Mouse (Mus musculus) limb, embryonic 10.5 days (tissue): ENCODE measurements around the gene Sub1. TPM values are rescaled to one million over a fixed set of nuclear protein-coding genes. Genes with fewer than 3 reads are reported as not detected.
A peak's percentile ranks its signal among the peaks of the same experiment; 100 is the strongest.

ENCODE experiments used
- DNase-seq: peaks from one replicate; pipeline ENCODE4 v3.0.0-alpha.2; 2017; ENCODE audit warnings: low spot score
- H3K27ac ChIP-seq: fragments of 300-500 bp; sonication (generic); 2 replicates; pipeline ENCODE4 v1.5.1; 2016; ENCODE audit warnings: mild to moderate bottlenecking
- H3K27me3 ChIP-seq: fragments of 300-500 bp; sonication (generic); 2 replicates; pipeline ENCODE4 v1.6.1; 2016; ENCODE audit warnings: low read depth, mild to moderate bottlenecking; ENCODE audit not compliant: poor library complexity, severe bottlenecking
- H3K36me3 ChIP-seq: fragments of 300-500 bp; sonication (generic); 2 replicates; pipeline ENCODE4 v1.6.1; 2016; ENCODE audit warnings: mild to moderate bottlenecking, moderate library complexity
- H3K4me1 ChIP-seq: fragments of 300-500 bp; sonication (generic); 2 replicates; pipeline ENCODE4 v1.6.1; 2016
- H3K4me3 ChIP-seq: fragments of 300-500 bp; sonication (generic); 2 replicates; pipeline ENCODE4 v1.5.1; 2016; ENCODE audit warnings: mild to moderate bottlenecking, moderate library complexity
- H3K9me3 ChIP-seq: fragments of 300-500 bp; sonication (generic); replicated peaks from 2 replicates; pipeline ENCODE4 v1.6.1; 2016; ENCODE audit warnings: mild to moderate bottlenecking
- WGBS: fragments of 180-500 bp; shearing (Covaris S2); methylation state at CpG from one replicate; pipeline ENCODE4 v1.1.7; 2016; 5-methylcytosine and 5-hydroxymethylcytosine counted together
- polyA plus RNA-seq: library from polyadenylated mRNA; unstranded; fragments of >200 nt; fragmentation: Nextera tagmentation; extraction: Ambion mirVana; gene quantifications from 2 replicates; pipeline ENCODE4 v1.2.1, GENCODE M21; 2016

Sub1 gene
- polyA plus RNA-seq, 1 experiment from 2014 or later = 970 TPM

DNA sequence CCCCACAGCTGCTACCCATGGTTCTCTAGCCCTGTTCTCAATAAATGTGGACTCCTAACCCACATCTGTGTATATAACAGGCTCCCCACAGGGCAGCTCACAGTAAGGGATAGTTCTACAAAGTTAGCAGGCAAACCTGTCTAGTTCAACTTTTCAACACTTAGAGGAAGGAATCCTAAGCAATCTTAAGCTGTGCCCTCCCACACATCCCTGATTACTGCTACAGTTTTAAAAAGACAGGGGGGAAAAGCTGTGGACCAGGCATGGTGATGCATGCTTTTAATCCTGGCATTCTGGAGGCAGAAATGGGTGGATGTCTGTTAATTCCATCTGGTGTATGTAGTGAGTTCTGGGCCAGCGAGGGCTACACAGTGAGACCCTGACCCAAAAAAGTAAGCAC, 19.7 kb downstream of the Sub1 start:
- Histone ChIP-seq H3K36me3 (peaks cover 65% of the 10 kb centered on the region), H3K9me3 (no peaks in the 10 kb centered on the region), H3K4me3 (no peak overlapping the region), H3K4me1 (no peaks in the 10 kb centered on the region), H3K27ac (no peak overlapping the region), H3K27me3 (no peaks in the 10 kb centered on the region)
- WGBS = 97% methylated on average over 1 of the region's 1 CpGs
- DNase-seq = no peak

DNA sequence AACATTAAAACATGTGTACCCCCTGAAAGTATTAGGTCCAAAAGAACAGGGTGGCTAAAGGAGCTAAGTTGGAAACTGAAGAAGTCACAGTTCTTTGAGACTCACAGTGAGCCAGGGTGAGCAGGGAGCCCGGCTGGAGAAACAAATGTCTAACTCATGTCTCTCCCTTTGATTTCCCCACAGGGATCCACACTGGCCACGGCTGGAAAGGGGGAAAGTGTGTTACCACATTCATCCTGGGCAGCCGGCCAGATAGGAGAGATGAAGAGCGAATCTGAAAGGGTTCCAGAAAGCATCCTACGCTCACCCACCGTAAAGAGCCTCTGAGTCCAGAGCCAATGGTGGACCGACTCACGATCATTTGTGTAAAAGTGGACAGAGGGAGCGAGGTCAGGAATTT, 20.9 kb downstream of the Sub1 start:
- 95% methylated on average over 9 of the region's 9 CpGs for WGBS

GRCm38 (mm10) chr15:11971854-11972420, 24.8 kb downstream of the Sub1 start:
- Histone ChIP-seq H3K36me3 (peaks cover 16% of the 10 kb centered on the region), H3K4me1 (no peaks in the 10 kb centered on the region), H3K27me3 (no peaks in the 10 kb centered on the region), H3K4me3 (no peak overlapping the region), H3K27ac (no peak overlapping the region), H3K9me3 (no peaks in the 10 kb centered on the region)
- WGBS = 32% methylated on average over 13 of the region's 13 CpGs
- DNase-seq = peak; percentile 87

More for the DNA sequence above, 20.9 kb downstream of the Sub1 start:
- peaks cover 54% of the 10 kb centered on the region for H3K36me3 ChIP-seq
- no peaks in the 10 kb centered on the region for H3K4me1 ChIP-seq
- H3K27ac ChIP-seq = no peak overlapping the region
- no peaks in the 10 kb centered on the region for H3K27me3 ChIP-seq
- no peaks in the 10 kb centered on the region for H3K9me3 ChIP-seq
- no peak for DNase-seq
- no peak overlapping the region for H3K4me3 ChIP-seq

DNA sequence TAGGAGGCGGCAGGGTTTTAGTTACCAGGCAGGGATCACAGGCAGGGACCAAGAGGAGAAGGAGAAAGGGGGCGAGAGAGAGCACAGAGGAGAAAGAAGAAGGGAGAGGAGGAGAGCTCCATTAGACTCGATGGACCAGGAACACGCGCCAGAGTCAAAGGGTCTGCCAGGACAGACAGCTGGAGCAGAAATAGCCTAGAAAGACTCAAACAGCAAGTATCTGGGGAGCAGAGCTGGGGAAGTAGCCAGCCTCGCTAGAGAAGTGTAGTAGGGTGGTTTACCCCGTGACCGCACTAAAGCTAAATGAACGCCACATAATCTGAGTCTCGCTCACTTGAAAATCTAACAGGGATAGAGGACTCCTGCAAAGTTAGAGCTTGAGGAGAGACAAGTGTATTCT, 26.2 kb downstream of the Sub1 start:
- H3K4me1 ChIP-seq = no peaks in the 10 kb centered on the region
- DNase-seq = no peak
- H3K27me3 ChIP-seq = no peaks in the 10 kb centered on the region
- no peak overlapping the region for H3K27ac ChIP-seq
- H3K4me3 ChIP-seq = no peak overlapping the region
- H3K36me3 ChIP-seq = peaks cover 4% of the 10 kb centered on the region
- 82% methylated on average over 10 of the region's 10 CpGs for whole genome bisulfite sequencing
- no peaks in the 10 kb centered on the region for H3K9me3 ChIP-seq

GRCm38 (mm10) chr15:11968851-11969250, 27.9 kb downstream of the Sub1 start:
- no peaks in the 10 kb centered on the region for H3K27me3 ChIP-seq
- H3K9me3 ChIP-seq = no peaks in the 10 kb centered on the region
- H3K4me1 ChIP-seq = no peaks in the 10 kb centered on the region
- WGBS = 89% methylated on average over 9 of the region's 9 CpGs
- DNase-seq = no peak
- H3K4me3 ChIP-seq = no peak overlapping the region
- H3K27ac ChIP-seq = no peak overlapping the region
- H3K36me3 ChIP-seq = no peaks in the 10 kb centered on the region

GRCm38 (mm10) chr15:11966367-11966766, 30.4 kb downstream of the Sub1 start:
- H3K4me1 ChIP-seq = no peaks in the 10 kb centered on the region
- H3K27ac ChIP-seq = no peak overlapping the region
- no peaks in the 10 kb centered on the region for H3K36me3 ChIP-seq
- H3K9me3 ChIP-seq = no peaks in the 10 kb centered on the region
- 20% methylated on average over 4 of the region's 4 CpGs for WGBS
- no peak overlapping the region for H3K4me3 ChIP-seq
- no peaks in the 10 kb centered on the region for H3K27me3 ChIP-seq
- peak; percentile 50 for DNase-seq

DNA sequence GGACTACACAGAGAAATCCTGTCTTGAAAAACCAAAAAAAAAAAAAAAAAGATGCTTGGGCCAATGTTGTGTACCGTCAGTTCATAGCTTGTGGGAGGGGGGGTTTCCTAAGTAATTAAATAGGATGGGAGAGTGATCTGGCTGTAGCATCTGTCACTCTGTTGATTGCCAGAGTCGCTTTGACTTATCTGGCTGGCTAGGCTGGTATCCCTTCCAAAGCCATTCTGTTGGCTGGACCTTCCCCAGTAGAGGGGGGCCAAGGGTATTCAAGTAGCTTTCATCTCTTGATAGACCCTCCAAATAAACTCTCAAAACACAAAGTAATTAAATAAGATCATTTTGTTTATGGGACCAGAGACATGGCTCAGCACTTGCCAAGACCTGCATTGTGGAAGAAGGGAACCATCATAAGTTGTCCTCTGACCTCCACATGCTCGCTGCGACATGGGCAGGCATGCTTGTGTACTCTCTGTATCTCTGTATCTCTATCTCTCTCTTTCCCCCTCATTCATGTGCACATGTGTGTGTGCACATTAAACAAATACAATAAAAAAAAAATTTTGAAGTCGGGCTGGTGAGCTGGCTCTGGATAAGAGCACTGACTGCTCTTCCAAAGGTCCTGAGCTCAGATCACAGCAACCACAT, 31.5 kb downstream of the Sub1 start:
- no peak for DNase-seq
- Histone ChIP-seq H3K4me3 (no peak overlapping the region), H3K27ac (no peak overlapping the region), H3K27me3 (no peaks in the 10 kb centered on the region), H3K4me1 (no peaks in the 10 kb centered on the region), H3K9me3 (no peaks in the 10 kb centered on the region), H3K36me3 (no peaks in the 10 kb centered on the region)
- WGBS = 94% methylated on average over 5 of the region's 5 CpGs

DNA sequence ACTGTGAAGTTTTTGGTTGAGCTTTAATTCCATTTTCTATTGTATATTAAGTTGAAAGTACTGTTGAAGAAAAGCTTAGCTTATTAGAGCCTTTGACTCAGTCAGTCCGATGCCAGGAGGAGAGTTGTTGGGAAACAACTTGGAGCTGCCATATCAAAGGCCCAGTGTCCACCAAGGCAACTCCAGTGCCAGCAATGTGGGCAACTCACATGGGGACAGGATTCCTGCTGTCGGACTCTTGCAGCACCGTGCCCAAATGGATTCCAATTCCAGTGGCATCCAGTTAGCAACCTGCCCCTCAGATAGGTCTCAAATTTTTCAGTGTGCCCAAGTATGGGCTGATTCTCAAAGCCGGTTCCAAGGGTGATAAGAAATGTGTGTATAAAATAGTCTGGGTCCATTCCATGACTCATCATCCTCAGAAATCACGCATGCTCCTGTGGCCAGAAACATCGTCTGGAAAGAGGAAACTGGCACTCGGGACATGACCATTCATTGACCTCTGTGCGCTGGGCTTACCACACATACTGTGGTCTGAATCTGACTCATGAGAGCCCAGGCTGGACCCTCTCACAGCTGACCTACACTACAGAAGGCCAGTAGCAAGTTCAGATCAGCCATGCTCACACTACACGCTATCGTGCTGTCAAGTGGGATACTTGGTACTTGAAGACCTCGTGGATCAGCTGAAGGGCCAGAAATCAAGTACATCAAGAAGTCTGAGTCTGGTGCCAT, 32.8 kb downstream of the Sub1 start:
- H3K4me3 ChIP-seq = no peak overlapping the region
- no peaks in the 10 kb centered on the region for H3K36me3 ChIP-seq
- H3K4me1 ChIP-seq = no peaks in the 10 kb centered on the region
- H3K27me3 ChIP-seq = no peaks in the 10 kb centered on the region
- no peak overlapping the region for H3K27ac ChIP-seq
- H3K9me3 ChIP-seq = no peaks in the 10 kb centered on the region
- WGBS = 92% methylated on average over 11 of the region's 11 CpGs
- no peak for DNase-seq

DNA sequence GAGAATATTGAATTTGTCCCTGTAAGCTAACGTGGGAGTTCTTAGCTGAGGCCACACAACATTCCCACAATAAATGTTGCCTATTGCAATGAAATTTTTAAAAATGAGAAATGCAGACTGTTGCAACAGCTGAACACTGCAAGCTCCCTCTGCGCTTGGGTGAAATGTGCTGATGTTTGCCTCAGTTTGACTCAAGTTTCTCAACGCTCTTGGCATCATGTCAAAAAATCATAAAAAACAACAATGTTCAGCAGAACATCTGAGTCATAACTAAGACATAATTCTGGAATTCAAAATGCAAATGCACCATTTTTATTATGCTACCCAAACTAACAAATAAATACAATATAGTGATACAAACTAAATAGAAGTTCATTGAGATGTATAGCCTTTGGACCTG, 37.1 kb downstream of the Sub1 start:
- no peak overlapping the region for H3K27ac ChIP-seq
- H3K4me3 ChIP-seq = no peak overlapping the region
- H3K9me3 ChIP-seq = no peaks in the 10 kb centered on the region
- no peaks in the 10 kb centered on the region for H3K27me3 ChIP-seq
- no peaks in the 10 kb centered on the region for H3K36me3 ChIP-seq
- H3K4me1 ChIP-seq = no peaks in the 10 kb centered on the region
- DNase-seq = no peak
- WGBS = 93% methylated on average over 3 of the region's 3 CpGs

DNA sequence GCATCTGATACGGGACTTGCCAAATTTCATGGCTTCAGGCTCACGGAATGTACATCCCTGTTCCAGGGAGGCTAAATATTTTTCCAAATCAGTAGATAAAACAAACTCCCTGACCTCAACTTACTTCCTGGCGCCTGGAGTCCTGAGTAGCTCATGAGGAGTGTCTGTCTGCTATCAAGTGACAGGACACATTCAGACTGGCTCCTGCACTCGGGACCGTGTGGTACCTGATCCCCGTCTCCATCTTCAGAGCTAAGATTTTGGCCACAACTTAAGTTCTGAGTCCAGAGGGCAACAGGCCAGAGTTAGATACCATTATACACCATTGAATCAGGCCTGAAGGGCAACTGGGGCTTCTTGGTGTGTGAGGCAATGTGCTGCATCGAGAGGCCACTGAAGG, 40.7 kb downstream of the Sub1 start:
- Histone ChIP-seq H3K4me3 (no peak overlapping the region), H3K4me1 (no peaks in the 10 kb centered on the region), H3K27me3 (no peaks in the 10 kb centered on the region), H3K9me3 (no peaks in the 10 kb centered on the region), H3K36me3 (no peaks in the 10 kb centered on the region), H3K27ac (no peak overlapping the region)
- 88% methylated on average over 7 of the region's 7 CpGs for WGBS
- no peak for DNase-seq

GRCm38 (mm10) chr15:11954190-11954589, 42.6 kb downstream of the Sub1 start:
- Histone ChIP-seq H3K27ac (no peak overlapping the region), H3K9me3 (no peaks in the 10 kb centered on the region), H3K36me3 (no peaks in the 10 kb centered on the region), H3K4me3 (no peak overlapping the region), H3K27me3 (no peaks in the 10 kb centered on the region), H3K4me1 (no peaks in the 10 kb centered on the region)
- 70% methylated on average over 4 of the region's 4 CpGs for WGBS
- no peak for DNase-seq

DNA sequence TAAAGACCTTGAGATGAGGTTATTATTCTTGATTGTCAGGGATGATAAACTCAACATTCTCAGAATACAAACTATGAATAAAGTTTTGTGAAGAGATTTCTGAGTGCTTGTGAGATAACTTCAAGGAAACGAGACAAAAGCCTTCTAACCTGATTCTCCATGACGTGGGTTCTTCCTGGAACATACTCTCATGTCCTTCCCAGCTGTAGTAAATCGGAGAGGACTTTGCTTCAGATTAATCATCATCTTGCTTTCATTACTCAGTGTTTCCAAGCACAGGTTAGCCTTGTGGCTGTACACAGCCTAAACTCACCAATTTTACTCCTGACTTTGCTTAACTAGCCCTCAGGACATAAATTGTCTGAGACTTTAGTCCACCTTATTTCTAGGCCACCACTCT, 44.6 kb downstream of the Sub1 start:
- WGBS = 84% methylated on average over 3 of the region's 3 CpGs
- Histone ChIP-seq H3K9me3 (no peaks in the 10 kb centered on the region), H3K27ac (no peak overlapping the region), H3K4me3 (no peak overlapping the region), H3K4me1 (no peaks in the 10 kb centered on the region), H3K36me3 (no peaks in the 10 kb centered on the region), H3K27me3 (no peaks in the 10 kb centered on the region)
- DNase-seq = no peak

DNA sequence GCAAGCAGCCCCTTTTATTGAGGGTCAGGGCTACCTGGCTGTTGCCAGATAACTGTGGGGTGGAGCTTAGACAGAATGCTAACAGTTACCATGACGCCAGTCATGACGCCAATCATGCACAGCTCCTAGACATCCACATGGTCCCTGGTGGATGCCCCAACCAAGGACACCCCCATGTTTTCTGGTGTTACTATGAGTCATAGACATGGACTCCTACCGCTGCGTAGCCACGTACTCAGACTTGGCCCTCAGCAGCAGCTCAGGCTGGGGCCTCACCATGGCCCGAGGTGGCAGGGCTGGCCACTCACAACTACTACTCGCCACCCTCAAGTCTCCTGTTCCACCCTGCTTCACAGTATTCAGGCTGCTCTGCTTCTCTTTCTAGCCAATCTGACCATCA, 45.6 kb downstream of the Sub1 start:
- Histone ChIP-seq H3K27me3 (no peaks in the 10 kb centered on the region), H3K9me3 (no peaks in the 10 kb centered on the region), H3K4me3 (no peak overlapping the region), H3K27ac (no peak overlapping the region), H3K36me3 (no peaks in the 10 kb centered on the region), H3K4me1 (no peaks in the 10 kb centered on the region)
- 97% methylated on average over 7 of the region's 7 CpGs for WGBS
- DNase-seq = no peak
